Mouse (Mus musculus): ENCODE data around the gene Sag. TPM values are rescaled to one million over a fixed set of nuclear protein-coding genes. Genes with fewer than 3 reads are reported as not detected.
A peak's percentile ranks its signal among the peaks of the same experiment; 100 is the strongest.

Gene Sag
- under 1 TPM; 0.37 to 0.41 TPM for total RNA-seq (2021)

DNA sequence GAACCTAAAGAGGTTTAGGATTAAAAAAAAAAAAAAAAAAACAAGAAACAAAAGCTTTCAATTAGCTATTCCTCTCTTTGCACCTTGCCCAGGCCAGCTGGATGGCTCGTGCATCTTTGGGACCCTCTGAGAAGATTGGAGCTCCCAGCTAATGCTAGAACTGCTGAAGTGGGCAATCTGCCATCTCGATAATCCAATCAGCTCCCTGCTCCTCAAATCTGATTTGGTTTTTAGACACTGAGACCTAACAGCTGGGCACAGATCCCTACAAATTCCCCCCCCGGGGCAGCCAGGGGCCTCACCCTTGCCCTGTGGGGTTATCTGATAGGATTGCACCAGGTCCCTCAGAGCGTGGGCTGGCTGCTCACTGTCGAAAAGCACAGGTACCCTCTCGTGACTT, at the start of gene Sag:
Sag (plus strand) TSS at position 105 of the 400 bp plus-strand sequence.
- intact Hi-C loops (cut with DNase I): no loop called here
- no peak for DNase-seq

DNA sequence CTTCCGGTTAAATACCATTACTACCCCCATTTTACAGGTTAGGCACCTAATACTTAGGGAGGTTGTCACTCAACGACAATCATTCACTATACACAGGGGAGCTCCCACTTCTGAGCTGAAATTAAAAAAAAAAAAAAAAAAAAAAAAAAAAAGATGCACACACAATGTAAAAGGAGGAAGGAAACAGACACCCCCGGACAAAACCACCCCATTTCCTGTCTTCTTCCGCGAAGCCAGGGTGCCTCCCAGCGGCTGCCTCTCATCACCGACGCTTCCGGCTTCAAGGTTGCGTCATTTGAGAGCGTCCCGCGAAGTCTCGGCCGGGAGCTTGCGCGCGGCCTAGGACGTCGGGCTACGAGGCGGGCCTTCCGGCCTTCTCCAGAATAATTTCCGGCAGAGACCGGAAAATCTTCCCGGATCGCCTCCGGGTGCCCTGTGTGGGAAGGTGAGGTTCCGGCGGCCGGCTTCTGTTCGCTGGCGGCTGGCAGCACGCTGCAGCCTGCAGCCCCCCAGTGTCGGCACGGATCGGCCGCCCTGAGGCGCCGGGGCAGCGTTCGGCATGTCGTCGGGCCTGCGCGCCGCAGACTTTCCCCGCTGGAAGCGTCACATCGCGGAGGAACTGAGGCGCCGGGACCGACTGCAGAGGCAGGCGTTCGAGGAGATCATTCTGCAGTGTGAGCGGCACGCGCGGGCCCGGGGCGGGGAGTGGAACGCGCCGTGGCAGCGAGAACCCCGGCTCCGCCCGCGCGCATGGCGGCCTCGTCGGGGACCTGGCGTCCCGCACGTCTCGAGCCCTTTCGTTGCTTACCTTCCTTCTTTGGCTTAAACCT, 47.6 kb upstream of the Sag start, which contains the start of gene Atg16l1:
Atg16l1 (plus strand) TSS at position 230 of the 830 bp plus-strand sequence.
- intact Hi-C loops (cut with DNase I): loop anchor here (2.0 to 10.0 kb wide), 3 partner anchors 166 to 541 kb away; partner anchors contain the start of gene Eif4e2
- DNase-seq: peak; percentile 96 to 97

DNA sequence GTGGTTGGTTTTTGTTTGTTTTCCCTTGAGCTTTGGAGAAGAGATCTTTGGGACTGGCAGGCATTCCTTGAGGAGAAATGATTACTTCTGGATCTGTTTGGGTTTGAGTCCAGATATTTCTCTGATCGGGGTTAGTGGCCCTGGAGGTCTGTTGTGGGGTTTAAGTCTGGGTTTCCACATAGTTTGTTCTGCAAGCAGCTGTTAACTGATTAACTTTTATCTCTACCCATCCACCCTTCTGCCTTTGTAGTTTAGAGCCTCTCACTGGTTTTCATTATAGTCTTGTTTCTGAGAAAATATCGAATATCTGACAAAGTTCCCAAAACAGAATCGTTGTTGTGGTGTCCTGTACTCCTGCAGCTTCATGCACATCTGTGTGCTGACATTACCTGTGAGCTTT, 39.7 kb upstream of the Sag start:
- DNase-seq: no peak
- intact Hi-C loops (cut with DNase I): no loop called here

DNA sequence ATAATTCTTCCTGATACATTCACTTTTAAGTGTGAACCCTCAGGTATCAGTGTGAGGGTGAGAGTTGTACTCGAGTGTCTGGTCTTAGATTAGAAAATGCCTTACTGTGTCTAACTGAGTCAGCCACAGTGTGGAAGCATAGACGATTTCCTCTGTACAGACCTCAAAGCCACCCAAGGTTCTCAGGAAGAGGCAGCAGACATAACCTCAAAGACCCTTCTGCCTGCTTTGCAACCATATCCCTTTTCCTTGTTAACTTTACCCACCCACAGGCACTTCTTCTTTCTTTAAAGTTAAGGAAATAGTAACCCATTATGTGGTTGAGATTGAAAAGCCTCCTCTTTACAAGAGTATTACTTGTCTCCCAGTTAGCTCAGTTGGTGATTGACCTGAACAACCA, 37.7 kb upstream of the Sag start:
- intact Hi-C loops (cut with DNase I): no loop called here
- DNase-seq: no peak

DNA sequence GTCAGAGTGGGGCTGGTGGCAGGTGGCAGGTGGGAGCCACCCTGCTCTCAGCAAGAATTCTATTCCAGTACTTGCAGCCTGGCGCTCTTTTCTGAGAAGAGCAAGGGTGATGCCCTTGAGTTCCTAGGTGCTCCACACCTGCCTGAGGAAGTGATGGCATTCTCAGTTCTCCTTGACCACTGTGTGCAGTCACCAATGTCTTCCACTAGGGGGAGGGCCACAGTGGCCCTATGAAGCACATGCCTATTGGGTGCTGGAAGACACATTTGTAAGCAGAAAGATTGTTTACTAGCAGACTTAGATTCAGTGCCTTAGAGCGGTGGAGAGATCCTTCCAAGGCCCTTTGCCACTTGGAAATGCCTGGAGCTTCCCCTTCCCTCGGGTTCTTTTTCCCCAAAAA, 37.2 kb upstream of the Sag start:
- intact Hi-C loops (cut with DNase I): no loop called here
- DNase-seq: peak; percentile 21 to 23

DNA sequence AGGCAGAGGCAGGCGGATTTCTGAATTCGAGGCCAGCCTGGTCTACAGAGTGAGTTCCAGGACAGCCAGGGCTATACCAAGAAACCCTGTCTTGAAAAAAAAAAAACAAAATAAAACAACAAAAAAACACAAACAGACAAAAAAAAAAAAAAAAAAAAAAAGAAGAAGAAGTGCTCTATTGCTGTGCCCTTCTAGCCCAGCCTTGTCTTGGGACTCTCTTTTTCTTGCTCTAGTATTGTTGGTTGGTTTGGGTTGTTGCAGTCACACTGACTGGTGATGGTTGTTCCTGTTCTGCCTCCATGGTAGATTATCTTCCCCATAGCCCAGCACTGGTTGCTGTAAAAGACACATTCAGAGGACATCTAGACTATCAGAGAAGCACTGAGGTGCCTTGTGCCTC, 34.2 kb upstream of the Sag start:
- DNase-seq: no peak
- intact Hi-C loops (cut with DNase I): no loop called here

DNA sequence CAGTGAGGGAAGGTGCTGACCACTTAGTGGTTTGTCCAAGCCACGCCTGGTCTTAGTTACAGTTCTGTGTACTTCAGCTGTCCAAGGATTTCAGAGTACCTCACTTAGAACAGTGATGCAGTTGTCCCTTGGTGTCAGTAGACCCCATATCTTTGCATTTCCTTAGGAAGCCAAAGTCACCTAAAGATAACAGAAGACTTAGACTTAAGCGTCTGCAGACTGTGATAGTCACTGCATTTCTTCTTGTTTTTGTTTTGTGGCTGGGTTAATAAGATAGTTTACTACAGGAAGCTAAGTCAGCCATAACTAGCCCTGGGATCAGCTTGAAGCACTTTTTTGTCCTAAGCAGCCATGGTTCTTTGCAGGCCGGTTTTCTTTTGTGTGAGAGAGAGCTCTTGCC, 33.0 kb upstream of the Sag start:
- DNase-seq: no peak
- intact Hi-C loops (cut with DNase I): no loop called here

DNA sequence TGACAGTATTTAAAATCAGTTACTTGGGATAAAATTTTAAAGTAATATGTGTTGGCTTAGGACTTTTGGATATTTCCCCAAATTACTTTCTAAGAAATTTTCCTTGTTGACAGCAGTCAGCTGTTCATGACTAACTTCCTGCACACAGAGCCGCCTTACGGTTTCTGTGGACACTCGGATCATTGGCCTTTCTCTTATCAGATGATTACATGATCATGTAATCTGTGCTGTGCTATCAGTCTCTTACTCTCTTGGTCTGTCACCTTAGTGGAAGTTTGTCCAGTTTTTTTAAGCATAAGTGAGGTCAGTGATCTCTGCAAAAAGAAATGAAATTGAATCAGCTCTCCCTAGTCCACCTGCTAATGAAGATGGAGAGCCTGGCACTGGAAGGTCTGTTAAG, 31.8 kb upstream of the Sag start:
- intact Hi-C loops (cut with DNase I): no loop called here
- DNase-seq: no peak

DNA sequence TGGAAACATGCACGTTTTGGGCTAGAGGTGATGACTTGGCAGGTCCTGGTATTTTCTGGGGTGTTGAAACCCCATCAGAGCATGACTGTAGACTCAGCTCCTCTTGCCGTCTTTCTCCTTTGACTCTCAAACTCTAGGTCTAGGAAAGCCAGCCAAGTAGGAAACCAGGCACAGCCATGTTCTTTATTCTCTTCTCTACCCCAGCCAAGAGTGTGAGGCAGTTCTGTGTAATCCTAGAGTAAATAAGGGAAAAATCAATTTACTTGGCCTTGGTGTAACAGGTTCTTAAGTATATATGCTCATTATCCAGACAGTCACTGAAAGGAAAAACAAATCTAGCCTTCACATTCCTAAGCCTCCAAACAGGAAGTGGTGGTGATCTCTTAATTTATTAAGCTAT, 30.1 kb upstream of the Sag start:
- intact Hi-C loops (cut with DNase I): no loop called here
- DNase-seq: no peak

DNA sequence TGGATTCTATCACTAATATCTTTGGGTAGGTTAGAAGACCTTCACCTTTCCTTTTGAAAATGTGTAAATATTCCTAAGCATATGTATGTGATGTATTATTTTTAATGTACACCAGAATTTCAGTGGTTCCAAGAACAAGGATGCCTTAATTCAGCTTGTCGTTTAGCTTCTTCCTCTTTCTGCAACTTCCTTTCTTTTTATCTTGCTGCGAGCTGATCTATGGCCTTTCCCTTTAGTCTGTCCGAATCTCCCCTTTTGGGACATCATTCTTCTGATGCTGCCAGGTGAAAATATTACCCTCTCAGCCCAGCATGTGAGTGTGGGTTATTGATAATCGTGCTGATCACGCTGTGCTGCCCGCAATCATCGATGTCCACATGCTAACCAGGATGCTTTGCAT, 28.6 kb upstream of the Sag start:
- intact Hi-C loops (cut with DNase I): no loop called here
- DNase-seq: no peak

DNA sequence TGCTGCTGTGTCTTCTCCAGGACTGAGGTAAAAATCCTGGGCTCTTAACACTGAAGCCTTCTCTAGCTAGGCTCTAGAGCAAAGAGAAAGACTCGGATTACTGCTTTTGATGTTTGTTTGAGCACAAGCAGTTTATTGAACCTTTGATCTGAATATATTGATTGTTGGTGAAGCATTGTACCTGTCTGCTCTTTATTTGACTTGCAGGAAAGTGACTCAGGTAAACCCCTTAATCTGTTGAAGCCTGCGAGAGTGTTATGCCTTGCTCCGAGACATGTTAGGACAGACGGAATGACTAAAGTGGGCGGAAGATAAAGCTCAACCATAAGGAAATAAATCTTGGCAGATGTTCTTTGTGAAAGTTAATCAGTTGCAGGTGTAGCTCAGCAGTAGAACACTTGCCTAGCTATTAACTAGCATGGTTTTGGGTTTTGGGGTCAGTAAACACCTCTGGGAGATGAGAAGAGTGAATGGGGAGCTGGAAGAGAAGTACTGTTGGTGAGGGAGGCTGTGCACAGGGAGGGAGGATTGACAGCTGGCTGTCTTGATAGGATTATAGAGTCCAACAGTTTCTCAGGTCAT, 24.2 kb upstream of the Sag start:
- intact Hi-C loops (cut with DNase I): no loop called here
- DNase-seq: no peak

DNA sequence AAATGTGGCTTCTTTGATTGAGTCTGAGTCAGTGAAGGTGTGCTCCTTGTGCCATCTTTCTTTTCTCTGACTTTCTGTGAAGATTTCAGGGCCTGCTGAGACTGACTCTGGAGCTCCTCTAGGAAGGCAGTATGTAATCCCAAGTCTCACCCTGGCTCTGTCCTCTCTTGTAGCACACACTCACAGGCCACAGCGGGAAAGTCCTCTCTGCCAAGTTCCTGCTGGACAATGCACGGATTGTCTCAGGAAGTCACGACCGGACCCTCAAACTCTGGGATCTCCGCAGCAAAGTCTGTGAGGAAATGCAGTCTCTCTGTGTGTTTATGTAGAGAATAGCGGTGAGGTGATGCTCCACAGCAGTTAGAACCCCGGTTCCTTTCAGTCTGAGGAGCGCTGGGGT, 17.8 kb upstream of the Sag start:
- intact Hi-C loops (cut with DNase I): loop anchor here (1.0 kb wide), 1 partner anchor 68 kb away; the partner anchor contains the start of gene Dgkd
- DNase-seq: peak; percentile 49 to 51

DNA sequence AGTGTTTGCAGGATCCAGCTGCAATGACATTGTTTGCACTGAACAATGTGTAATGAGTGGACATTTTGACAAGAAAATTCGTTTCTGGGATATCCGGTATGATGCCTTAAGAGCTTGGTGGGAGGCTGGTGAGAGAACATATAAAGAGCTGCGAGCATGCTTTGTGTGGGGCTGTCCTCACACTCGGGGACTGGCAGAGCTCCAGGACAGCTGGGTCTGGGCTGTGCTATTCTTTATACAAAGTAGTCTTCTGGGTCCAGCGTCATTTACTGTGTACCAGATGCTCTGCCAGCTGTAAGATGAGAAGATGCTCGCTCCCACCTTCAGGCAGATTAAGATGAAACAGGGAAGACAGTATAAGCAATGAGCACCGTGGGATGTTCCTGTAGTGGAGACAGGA, 17.2 kb upstream of the Sag start:
- DNase-seq: peak; percentile 71 to 79
- intact Hi-C loops (cut with DNase I): loop anchor here (1.0 kb wide), 1 partner anchor 67 kb away; the partner anchor contains the start of gene Dgkd

DNA sequence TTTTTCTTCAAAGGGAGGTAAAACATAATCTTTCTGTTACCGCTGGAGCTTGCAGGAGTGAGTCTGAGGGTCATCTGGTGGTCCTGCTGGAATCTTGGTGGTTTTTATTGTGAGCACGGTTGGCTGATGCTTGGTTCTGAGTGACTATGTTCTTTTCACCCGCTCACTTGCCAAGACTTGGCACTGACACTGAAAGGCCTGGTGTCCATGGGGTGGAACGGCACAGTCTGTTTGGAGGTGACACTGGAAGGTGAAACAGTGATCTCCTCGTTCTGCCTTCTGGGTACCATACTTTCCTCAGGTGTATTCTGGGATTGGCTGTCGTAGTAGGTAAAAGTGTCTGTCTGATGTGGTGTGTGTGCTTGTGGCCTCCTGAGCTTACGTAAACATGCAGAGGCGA, 13.8 kb upstream of the Sag start:
- no peak for DNase-seq
- intact Hi-C loops (cut with DNase I): no loop called here

DNA sequence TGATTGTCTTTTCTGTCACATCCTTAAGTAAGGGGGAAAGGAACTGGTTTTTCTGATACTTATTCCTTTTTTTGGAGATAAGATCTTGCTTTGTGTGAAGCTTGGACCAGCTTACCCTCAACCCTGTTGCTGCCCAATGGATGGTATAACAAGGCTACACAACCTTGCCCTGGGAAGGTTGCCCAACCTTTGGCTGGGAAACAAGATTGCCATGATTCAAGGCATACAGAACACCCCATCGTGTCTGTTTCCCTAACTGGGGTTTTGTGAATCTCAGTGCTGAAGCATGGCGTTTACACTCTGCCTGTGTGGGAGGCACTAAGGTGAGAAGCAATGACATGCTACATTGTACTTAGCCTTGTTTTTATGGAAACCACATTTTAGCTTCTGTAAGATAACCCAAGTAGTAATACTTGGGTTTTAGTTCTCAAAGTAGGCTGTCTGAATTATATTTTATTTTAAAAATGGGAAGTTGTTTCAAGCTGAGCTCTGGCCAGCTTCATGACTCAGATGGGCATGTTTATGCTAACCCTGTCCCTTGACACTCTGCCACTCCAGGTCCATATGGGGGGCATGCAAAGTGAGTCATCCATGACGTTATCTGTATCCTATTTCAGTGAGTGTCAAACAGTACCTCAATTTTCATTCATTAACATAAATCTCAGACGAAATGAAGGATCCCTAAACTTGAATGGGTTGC, 10.9 kb upstream of the Sag start:
- intact Hi-C loops (cut with DNase I): no loop called here
- DNase-seq: no peak

DNA sequence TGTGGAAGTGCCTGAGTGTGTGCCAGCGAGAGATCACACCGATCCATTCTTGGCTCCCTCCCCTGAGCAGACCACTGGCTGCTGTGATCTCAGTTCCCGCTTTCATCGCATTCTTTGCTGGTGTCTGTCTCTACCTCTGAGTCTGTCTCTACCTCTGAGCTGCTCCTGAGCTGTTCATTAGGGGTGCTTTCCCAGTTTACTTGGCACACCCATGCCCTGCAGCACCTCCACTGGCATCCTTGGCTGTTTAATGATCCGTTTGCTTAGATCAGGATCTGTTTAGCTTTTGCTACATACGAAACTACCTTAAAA, 10.4 kb upstream of the Sag start:
- intact Hi-C loops (cut with DNase I): no loop called here
- DNase-seq: no peak

DNA sequence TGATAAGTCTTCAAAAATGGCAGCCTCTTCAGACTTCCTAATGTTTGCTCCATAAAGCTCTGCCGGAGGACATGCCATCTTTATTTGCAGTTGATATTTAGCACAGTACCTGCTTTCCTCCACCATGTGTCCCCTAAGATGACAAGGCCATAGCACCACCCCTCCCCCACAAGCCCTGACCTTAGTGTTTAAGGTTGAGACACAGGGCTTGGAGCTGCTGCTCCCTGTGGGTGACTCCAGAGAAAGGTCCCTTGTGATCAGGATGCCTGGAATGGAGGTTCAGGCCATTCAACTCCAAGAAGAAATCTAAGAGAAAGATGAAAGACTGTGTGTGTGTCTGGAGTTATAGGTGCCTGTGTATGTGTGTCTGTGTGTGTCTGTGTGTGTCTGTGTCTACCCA, 5.8 kb upstream of the Sag start:
- intact Hi-C loops (cut with DNase I): no loop called here

DNA sequence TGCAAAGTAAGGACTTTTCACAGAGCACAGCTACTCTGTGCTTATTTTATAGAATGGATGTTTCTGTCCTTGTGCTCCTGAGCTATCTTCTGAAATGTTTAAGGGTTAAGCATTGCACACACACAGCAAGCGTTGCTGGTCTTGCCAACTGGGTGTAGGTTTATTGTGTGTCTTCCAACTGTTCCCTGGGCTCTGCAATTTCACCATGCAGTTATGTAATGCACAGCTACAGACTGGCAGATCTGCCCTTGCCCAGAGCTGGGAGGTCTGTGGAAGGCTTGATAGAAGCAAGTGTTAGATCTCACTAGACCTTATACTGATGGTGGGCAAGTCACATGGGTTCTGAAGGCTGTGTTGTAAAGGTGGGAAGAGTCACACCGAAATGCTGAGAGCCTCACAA, 5.2 kb upstream of the Sag start:
- DNase-seq: no peak
- intact Hi-C loops (cut with DNase I): no loop called here

More for the DNA sequence above, 5.8 kb upstream of the Sag start:
- no peak for DNase-seq

DNA sequence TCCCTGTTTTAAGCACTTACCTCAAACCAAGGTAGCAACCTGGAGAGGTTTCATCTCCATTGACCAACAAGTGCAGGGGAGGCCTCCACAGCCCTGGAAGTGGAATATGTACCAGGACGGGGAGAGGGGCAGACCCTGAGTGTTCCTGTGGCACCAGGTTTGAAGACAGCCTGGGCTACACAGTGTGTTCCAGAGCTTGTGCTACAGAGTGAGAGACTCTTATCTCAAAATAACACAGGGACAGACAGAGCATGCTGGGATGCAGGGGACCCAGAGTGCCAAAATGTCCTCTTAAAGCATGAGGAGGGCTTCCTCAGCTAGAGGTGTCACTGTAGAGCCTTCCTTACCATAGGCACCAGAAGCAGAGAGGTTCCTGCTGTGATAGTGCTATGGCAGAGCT, 4.3 kb downstream of the Sag start:
- DNase-seq: no peak
- intact Hi-C loops (cut with DNase I): no loop called here

DNA sequence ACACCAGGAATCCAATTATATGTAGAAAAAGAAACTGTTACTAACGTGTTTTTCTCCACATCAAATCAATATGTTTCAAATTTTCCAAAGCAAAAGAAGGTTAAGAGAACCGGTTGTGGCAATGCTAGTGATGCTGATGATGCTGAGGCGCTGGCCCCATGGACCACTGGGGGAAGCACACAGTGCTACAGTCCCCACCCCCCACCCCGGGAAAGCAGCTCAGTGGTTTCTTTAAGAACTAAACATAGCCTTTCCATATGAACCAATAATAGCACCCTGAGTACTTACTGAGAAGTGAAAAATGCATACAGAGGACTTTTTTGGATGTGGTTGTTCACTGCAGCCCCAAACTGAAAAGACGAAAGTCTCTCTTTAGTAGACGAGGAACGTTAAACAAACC, 7.9 kb downstream of the Sag start:
- no peak for DNase-seq
- intact Hi-C loops (cut with DNase I): no loop called here

DNA sequence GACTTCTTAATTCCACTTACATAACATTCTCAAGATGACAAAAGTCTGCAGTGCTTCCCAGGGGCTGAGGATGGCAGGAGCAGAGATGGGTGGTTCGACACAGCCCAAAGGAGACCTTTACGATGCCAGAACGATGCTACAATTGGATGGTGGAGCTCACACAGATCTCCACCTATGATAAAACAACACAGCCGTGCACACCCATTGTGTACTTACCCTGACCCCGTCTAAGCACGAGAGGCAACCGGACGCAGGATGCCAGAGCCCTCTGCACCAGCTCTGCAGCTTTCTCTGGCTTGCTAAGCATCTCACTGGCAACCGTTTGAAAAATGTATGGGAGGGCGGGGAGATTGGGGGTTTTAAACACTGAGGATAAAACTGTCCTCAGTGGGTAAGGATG, 8.6 kb downstream of the Sag start:
- intact Hi-C loops (cut with DNase I): no loop called here
- no peak for DNase-seq

DNA sequence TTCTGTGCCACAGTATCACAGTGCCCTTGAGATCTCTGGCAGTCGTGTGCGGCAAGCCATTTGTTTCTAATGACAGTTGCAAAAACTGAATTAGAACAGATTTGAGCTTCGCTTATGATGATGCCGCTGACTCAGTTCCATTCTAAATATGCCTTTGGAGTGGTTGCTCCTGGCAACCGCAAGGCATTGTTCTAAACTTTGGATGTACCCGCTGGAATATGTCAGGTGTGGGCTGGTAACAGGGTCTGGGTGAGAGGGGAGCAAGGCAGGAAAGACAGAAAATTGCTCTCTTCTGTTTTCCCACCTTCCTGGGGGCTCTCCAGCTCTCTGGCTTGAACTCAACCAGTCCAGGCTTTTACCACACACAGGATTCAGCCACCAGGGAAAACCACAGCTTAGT, 9.7 kb downstream of the Sag start:
- intact Hi-C loops (cut with DNase I): no loop called here

More for the DNA sequence above, 9.7 kb downstream of the Sag start:
- no peak for DNase-seq

All from heart, postnatal 10 days (tissue).